Mouse (Mus musculus) layer of hippocampus, adult 6 months (tissue): ENCODE results near the gene Rap1b. TPM values are rescaled to one million over a fixed set of nuclear protein-coding genes. Genes with fewer than 3 reads are reported as not detected.

ENCODE experiments used
- long read RNA-seq, 2 experiments: library from polyadenylated mRNA; unstranded; transcript quantifications; one replicate each; pipeline ENCODE4 v2.0.0; 2019 to 2020
- polyA plus RNA-seq: library from polyadenylated mRNA; unstranded; fragments of <200 nt; fragmentation: Nextera tagmentation; gene quantifications from 2 replicates; pipeline ENCODE4 v1.2.3, GENCODE M21; 2021

Rap1b gene
- polyA plus RNA-seq, result 26.7 and 26.9 TPM in 2 replicates
- long read RNA-seq, experiment 1, transcript Rap1b-201 (8 exons, 2,724 nt), result major isoform, 54 of 71 reads
- long read RNA-seq, experiment 1, partial matches to known transcripts, result 4 of 71 reads
- long read RNA-seq, experiment 1, other reads (novel, unspliced or antisense), result 13 of 71 reads
- long read RNA-seq, experiment 2, transcript Rap1b-201 (8 exons, 2,724 nt), result major isoform, 280 of 292 reads
- long read RNA-seq, experiment 2, partial matches to known transcripts, result 3 of 292 reads
- long read RNA-seq, experiment 2, other reads (novel, unspliced or antisense), result 9 of 292 reads

GRCm38 (mm10) chr10:117845597-117846259 is at the start of gene Rap1b:
TSS of gene Rap1b (minus strand) at chr10:117846035.

GRCm38 (mm10) chr10:117792141-117793091 is 53.4 kb downstream of the Rap1b start, which contains the start of gene Nup107:
TSS of gene Nup107 (minus strand) at chr10:117792705.

Other genes with a start within 250 kb of the Rap1b start
- 11.4 and 12.5 TPM in 2 replicates for gene Cpm, start 216.5 kb downstream of the Rap1b start, polyA plus RNA-seq
- gene Mdm2, start 135.3 kb downstream of the Rap1b start, polyA plus RNA-seq, result 25.0 and 28.1 TPM in 2 replicates
- 1.5 and 1.7 TPM in 2 replicates for gene Slc35e3, start 99.7 kb downstream of the Rap1b start, polyA plus RNA-seq
- gene Nup107, start 53.3 kb downstream of the Rap1b start, polyA plus RNA-seq, result 8.7 and 9.5 TPM in 2 replicates